Mouse (Mus musculus) MEL (cell line): Measurements from ENCODE around the gene Gm37240.
A peak's percentile ranks its signal among the peaks of the same experiment; 100 is the strongest.

Source experiments
- CTCF ChIP-seq, 3 experiments: IDR thresholded peaks in 2 of 3; conservative IDR thresholded peaks in 1 of 3; 2 replicates each; pipeline ENCODE4 v1.5.1; 2011 to 2012; ENCODE audit warnings: low read length in 3 of 3, low read depth in 2 of 3, mild to moderate bottlenecking in 2 of 3, improper control_type of control experiment in 1 of 3, inconsistent platforms in 1 of 3, mixed read lengths in 1 of 3, moderate library complexity in 1 of 3; ENCODE audit not compliant: control insufficient read depth in 1 of 3, insufficient read depth in 1 of 3, poor library complexity in 1 of 3, severe bottlenecking in 1 of 3
- ELF1 ChIP-seq: IDR thresholded peaks from 2 replicates; pipeline ENCODE4 v1.6.1; 2014; ENCODE audit warnings: low read depth, mild to moderate bottlenecking, inconsistent platforms, low read length, improper control_type of control experiment, moderate library complexity
- EP300 ChIP-seq, 2 experiments: IDR thresholded peaks; 2 replicates each; pipeline ENCODE4 v1.6.1; 2011; ENCODE audit warnings: improper control_type of control experiment in 2 of 2, low read length in 2 of 2, low read depth in 1 of 2, mild to moderate bottlenecking in 1 of 2
- GABPA ChIP-seq: IDR thresholded peaks from 2 replicates; pipeline ENCODE4 v1.6.1; 2012; ENCODE audit warnings: low read depth, mild to moderate bottlenecking, inconsistent platforms, low read length, improper control_type of control experiment, moderate library complexity
- MAFK ChIP-seq: IDR thresholded peaks from 2 replicates; pipeline ENCODE4 v1.6.1; 2011; ENCODE audit warnings: low read depth, mild to moderate bottlenecking, low read length, improper control_type of control experiment, borderline replicate concordance
- MAX ChIP-seq: IDR thresholded peaks from 2 replicates; pipeline ENCODE4 v1.6.1; 2011; ENCODE audit warnings: low read length, improper control_type of control experiment
- MEF2A ChIP-seq: IDR thresholded peaks from 2 replicates; pipeline ENCODE4 v1.6.1; 2014; ENCODE audit warnings: low read depth, mild to moderate bottlenecking, inconsistent platforms, low read length, improper control_type of control experiment; ENCODE audit not compliant: poor library complexity, insufficient replicate concordance, severe bottlenecking; ENCODE audit errors: extremely low read depth
- POLR2A ChIP-seq, 2 experiments: IDR thresholded peaks; 2 replicates each; pipeline ENCODE4 v1.6.1; 2011 to 2012; ENCODE audit warnings: low read length in 2 of 2, mild to moderate bottlenecking in 2 of 2, control low read depth in 1 of 2, improper control_type of control experiment in 1 of 2, low read depth in 1 of 2, moderate library complexity in 1 of 2; ENCODE audit not compliant: control insufficient read depth in 1 of 2, insufficient read depth in 1 of 2, poor library complexity in 1 of 2
- USF2 ChIP-seq, 2 experiments: IDR thresholded peaks; 2 replicates each; pipeline ENCODE4 v1.6.1; 2011 to 2012; ENCODE audit warnings: improper control_type of control experiment in 2 of 2, low read length in 2 of 2, borderline replicate concordance in 1 of 2, inconsistent platforms in 1 of 2, low read depth in 1 of 2, mild to moderate bottlenecking in 1 of 2; ENCODE audit not compliant: insufficient read depth in 1 of 2
- ZKSCAN1 ChIP-seq: IDR thresholded peaks from 2 replicates; pipeline ENCODE4 v1.6.1; 2012; ENCODE audit warnings: low read depth, mild to moderate bottlenecking, inconsistent platforms, low read length, improper control_type of control experiment, moderate library complexity
- ZNF384 ChIP-seq: IDR thresholded peaks from 2 replicates; pipeline ENCODE4 v1.6.1; 2012; ENCODE audit warnings: low read depth, mild to moderate bottlenecking, inconsistent platforms, low read length, improper control_type of control experiment

DNA sequence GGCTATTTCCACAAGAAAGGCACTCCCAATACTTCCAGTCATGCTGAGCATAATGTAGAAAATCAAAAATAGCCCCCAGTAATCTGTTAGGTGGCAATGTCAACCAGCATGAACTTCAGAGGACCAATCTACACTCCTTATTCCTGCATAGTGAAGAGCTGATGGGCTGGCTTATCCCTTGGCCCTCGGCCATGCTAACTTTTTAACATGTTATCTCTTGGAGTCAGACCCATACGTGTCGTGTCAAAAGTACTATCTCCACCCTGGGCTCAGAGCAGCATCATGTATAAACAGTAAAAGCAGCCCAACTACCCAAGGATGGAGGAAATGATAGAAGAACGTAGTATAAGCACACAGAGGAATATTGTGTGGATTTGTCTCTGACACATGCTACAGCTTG lies 1416.2 kb downstream of the Gm37240 start:
- TF ChIP-seq POLR2A (IDR thresholded peaks at IDR 0.05; ENCODE audit: control insufficient read depth in 1 of 2, insufficient read depth in 1 of 2, low read depth in 1 of 2, low read length in 2 of 2, poor library complexity in 1 of 2) = no peak
- TF ChIP-seq CTCF (IDR thresholded peaks at IDR 0.05 in 2 of 3, conservative IDR thresholded peaks at IDR 0.05 in 1 of 3; ENCODE audit: control insufficient read depth in 1 of 3, insufficient read depth in 1 of 3, low read depth in 2 of 3, low read length in 3 of 3, poor library complexity in 1 of 3, severe bottlenecking in 1 of 3) = no peak
- no peak for TF ChIP-seq MEF2A
- TF ChIP-seq MAFK = peak; percentile 45; the same call in 1 of the 2 replicates
- TF ChIP-seq EP300 (IDR thresholded peaks at IDR 0.05; ENCODE audit: low read depth in 1 of 2, low read length in 2 of 2) = peak; percentile 95
- TF ChIP-seq GABPA = no peak
- no peak for TF ChIP-seq USF2 (IDR thresholded peaks at IDR 0.05; ENCODE audit: borderline replicate concordance in 1 of 2, insufficient read depth in 1 of 2, low read depth in 1 of 2, low read length in 2 of 2)
- no peak for TF ChIP-seq ZNF384
- TF ChIP-seq MAX = no peak
- TF ChIP-seq ZKSCAN1 = no peak
- no peak for TF ChIP-seq ELF1
